Mouse (Mus musculus) layer of hippocampus, adult 8-10 months (tissue): ENCODE measurements around the gene Nup188. TPM values are rescaled to one million over a fixed set of nuclear protein-coding genes. Genes with fewer than 3 reads are reported as not detected.

ENCODE experiments used
- DNase-seq, 2 experiments: peaks; one replicate each; pipeline ENCODE4 v3.0.0; 2022; ENCODE audit warnings: low spot score in 2 of 2
- total RNA-seq, 4 experiments: library from RNA; stranded (reverse); gene quantifications; 2 replicates each; pipeline ENCODE4 v1.2.4; 2022

Gene Nup188
- total RNA-seq, 4 experiments from 2014 or later, result 18.6 to 22.4 (median 20.6) TPM

DNA sequence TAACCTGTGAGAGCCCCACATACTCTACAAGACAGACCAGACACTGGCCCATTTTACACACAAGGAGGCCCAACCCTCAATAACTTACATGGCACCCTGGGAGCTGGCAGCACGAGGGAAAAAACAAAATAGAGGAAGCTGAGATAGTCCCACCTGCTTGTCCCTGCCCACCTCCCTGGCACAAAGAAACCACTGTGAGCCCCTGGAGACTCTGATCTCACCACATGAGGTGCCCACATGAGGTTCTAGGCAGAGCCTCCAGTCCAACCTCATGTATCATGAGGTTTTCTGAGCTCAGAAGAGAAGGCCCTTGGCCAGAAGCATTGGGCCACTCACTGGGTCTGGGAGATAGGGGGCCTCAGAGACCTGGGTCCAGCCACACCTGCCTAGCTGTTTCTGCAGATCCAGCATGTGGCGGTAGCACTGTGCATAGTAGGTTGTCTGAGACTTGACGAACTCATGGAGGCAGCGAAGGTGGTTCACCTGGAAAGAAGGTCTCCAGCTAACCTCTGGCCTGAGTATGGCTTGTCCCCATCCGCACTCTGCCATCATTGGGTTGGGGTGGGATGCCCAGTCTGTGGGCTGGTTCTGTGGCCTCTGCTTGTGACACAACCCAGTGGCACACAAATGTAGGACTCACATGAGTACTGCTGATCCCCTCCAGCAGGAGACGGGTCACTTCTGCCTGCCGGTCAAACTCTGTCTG lies 59.9 kb downstream of the Nup188 start:
- DNase-seq, result no peak

DNA sequence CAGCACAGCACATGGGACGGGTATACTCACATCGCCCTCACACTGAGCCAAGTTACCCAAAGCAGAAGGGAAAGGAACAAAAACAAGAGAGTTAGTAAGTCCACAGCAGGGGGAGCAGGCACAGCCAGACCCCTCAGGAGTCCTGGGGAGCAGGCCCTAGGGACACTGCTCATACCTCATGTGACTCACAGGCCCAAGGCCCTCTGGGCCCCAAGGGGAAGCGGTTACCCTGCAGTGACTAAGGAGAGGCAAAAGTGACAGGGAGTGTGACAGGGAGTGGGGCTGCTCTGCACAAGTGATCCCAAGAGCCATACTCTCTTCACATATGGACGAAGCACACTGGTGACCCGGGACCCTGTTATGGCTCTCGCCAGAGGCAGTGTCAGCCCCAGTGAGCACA lies 63.0 kb downstream of the Nup188 start:
- no peak for DNase-seq

DNA sequence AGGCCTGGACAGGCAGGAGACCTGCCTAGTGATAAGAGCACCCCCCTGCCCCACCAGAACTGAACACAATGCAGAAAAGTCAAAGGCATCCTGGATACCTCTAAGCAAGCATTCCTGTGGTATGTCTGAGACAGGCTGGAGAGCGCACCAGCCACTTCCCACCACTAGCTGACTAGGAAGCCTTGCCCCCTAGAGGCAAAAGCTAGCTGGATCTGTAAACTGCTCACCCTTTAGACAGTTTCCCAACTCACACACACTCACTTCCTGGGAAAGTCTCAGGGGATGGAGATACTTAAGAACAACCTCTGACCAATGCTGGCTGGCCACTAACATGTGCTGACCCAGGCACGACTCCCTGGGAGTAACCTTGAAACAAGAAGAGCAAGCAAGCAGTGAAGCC lies 65.0 kb downstream of the Nup188 start:
- no peak for DNase-seq

DNA sequence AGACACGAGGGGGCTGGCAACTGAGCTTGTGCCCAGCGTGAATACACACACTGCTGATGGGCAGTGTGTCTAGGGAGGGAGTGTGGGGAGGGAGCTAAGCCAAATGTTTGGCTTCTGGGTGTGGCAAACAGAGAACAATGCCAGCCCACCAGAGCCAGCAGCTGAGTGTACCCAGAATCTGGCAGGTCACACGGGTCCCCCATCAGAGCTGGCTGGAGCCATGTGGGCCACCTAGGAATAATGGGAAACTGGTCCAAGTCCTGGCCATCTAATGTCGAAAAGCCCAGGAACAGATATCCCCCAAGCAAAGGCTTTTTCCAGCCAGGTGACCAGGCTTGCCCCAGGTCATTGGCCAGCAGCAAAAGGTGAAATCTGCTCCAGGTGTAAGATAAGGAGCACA lies 69.7 kb downstream of the Nup188 start:
- no peak for DNase-seq

DNA sequence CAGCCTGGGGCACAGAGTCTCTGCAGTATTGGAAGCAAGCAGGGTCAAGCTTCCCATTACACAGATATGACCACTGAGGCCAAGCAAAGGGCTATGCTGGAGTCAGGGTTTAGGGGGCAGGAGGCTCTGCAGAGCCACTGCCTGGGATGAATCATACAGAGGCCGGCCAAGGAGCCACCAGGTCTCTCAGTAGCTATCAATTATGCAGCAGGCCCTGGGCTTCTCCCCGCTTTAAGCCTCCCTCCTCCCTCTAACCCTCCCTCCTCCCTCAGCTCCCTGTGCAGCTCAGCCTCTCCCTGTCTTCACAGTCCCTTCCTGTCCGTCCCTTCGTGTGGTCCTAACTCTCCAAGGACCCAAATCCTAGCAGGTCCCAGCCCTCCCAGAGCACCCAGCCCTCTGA lies 70.1 kb downstream of the Nup188 start:
- no peak for DNase-seq

DNA sequence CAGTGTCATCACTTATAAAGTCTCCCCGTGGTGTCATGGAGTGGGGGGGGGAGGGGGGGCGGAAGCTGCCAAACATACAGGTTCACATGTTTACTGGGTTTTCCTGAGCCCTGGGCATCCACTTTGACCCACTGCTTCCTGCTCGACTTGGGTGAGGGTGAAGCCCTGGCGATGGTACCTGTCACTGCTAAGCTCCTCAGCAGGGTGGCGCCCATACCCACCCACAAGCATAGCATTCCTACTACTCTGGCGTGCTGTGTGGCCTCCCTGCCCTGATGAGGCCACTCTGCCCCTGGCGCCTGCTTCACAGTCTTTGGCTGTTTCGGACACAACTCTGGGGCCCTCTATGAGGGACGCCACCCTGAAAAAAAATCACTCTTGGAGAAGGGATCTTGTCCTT lies 70.7 kb downstream of the Nup188 start:
- DNase-seq, result no peak

DNA sequence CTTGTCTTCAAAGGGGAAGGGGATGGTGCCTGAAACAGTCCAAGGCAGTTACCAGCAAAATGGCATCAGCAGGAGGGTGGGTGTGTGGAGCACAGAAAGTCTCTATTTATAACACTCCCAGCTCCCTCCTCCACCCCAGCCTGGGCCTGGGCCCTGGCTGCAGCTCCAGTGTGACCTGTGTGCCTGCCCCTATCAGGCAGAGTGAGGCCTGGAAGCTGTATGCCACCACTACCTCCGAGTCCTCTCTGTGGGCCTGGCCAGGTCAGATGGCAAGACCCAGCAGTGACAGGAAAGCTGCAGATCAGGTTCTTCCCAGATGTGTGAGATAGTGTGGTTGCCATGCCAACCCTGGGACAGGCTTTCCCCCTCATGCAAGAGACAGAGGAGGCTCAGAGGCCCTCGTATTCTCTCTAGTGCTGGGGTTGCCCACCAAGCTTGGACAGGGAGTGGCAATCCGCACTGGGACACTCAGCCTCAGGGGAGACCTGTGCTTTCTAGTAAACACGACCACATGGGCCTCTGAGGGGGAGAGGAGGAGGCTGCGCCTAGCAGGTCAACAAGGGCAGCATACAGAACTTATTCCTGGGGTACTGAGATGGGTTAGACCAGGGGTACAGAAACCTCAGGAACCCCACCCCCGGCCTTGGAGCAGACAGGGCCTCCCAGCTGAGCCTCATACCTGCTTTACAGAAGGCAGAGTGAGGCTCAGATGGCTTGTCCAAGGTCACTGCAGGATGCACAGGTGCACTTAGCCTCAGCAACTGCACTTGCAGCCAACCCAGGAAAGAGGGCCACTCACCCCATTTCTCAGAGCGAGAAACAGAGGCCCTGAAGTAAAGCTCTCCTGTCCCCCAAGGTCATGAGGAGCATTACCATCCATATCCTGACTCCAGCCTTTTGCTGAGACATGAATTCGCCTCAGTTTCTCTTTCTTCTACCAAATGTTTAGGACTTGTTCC lies 71.6 kb downstream of the Nup188 start:
- no peak for DNase-seq

DNA sequence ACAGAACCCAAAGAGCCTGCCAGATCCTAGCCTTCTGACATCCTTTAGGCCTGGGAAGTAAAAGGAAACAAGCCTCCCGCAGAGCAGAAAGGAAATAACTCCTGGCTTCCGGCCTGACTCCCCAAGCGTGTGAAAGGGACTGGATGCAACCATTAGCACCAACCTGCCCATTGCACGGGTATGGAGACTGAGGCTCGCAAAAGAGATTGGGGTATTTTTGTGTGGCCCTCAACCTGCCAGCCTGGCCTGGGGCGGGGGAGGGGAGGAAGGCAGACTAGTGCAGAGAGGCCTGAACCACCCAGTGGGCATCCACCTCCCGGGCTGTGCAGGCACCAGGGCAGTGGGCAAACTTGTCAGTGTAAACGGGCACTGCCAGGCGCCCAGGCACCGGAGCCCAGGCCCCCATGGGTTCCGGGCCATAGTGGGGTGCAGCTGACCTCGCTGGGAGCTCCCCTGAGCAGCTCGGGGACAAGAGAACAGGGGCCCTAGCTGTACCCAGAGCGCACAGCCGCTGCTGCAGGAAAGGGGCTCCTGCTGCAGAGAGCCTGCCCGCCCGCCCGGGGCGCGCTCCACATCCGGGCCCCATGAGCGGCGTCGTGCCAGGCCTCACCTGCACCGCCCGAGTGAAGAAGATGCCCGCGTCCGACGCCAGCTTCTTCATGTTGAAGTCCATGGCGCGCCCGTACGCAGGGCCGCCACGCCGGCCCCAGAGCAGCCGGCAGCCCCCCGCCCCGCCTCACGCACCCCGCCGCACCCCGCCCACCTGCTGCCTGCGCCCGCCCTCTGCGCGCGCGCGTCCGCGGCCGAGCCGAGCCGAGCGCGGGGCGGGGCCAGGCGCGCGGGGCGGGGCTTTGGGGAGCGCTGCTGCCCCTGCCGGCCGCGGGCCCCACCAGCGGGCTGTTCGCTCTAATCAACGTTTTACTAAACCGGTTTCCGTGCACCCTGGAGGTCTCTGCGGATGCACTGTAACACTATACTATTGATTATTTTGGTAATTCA lies 72.6 kb downstream of the Nup188 start, which contains the start of gene Sh3glb2:
Gene Sh3glb2, minus strand, starts transcription at position 805 of the 999 bp plus-strand sequence.
- DNase-seq, result peak in 1 of 2 experiments; percentile 68

DNA sequence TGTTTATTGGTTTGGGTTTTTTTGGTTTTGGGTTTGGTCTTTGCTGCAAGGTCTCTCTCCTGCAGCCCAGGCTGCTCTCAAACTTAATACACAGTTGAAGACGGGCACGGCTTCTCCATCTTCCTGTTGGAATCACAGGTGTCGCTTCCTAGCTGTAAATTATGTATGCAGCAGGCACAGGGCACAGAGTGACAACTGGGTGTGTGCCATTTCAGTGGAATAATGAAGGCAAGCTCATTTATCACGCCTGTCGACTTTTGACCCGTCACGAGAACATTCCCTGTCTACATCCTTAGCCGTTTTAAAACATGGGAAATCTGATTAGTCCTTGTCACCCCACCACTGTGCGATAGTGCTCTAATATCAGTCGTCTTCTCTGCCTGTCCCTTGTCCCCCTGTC lies 74.4 kb downstream of the Nup188 start:
- DNase-seq, result no peak

DNA sequence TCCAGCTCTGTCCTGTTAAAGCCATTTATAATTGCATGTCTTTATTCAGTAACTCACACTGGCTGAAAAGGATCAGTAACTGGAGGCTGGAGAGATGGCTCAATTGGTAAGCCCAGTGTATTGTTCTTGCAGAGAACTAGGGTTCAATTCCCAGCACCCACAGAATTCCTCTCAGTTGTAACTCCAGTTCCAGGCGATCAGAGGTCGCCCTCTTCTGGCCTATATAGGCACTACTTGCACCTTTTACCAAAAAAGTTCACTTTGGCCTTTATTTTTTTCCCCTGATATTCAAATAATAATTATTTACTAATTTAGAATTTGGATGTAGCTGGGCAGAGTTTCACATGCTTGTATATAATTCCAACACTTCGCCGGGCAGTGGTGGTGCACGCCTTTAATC lies 76.7 kb downstream of the Nup188 start:
- no peak for DNase-seq

DNA sequence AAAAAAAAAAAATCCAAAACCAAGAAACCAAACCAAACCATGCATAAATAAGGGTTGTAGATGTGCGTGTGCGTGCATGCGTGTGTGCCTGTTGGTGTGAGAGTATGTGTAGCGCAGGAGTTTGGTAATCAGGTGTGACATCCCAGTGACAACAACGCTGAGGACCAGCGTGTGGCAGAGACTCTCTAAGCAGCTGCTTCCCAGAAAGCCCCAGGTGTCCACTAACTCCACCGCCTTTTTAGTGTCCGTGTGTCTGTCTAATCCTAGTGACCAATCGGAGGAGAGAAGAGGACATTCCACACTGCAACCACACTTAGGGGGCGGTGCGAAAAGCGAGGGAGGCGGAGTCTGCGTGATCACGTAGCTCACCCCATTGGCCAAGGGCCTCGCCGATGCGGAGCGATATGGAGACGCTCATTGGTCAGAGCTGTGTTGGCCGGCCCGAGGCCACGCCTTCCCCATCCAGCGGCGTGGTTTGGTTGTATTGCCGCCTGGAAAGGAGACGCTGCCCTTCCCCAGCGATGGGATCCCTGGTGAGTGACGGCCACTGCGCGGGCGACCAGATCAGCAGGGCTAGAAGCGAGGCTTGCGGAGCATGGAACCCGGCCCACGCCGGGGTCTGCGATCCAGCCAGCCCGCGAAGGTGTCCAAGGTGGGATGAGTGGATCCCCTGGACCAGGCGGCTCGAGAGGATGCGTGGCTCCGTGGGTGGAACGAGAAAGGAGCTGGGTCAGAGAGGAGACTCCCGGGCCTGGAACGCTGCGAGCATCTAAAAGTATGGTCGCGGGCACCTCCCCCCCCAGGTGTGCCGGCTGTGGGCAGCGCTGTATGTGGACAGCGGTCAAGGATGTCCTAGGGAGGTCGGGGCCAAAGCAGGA lies 77.8 kb downstream of the Nup188 start, which contains the start of gene Miga2:
Gene Miga2, plus strand, starts transcription at position 461 of the 878 bp plus-strand sequence.
- peak; percentile 99 for DNase-seq

DNA sequence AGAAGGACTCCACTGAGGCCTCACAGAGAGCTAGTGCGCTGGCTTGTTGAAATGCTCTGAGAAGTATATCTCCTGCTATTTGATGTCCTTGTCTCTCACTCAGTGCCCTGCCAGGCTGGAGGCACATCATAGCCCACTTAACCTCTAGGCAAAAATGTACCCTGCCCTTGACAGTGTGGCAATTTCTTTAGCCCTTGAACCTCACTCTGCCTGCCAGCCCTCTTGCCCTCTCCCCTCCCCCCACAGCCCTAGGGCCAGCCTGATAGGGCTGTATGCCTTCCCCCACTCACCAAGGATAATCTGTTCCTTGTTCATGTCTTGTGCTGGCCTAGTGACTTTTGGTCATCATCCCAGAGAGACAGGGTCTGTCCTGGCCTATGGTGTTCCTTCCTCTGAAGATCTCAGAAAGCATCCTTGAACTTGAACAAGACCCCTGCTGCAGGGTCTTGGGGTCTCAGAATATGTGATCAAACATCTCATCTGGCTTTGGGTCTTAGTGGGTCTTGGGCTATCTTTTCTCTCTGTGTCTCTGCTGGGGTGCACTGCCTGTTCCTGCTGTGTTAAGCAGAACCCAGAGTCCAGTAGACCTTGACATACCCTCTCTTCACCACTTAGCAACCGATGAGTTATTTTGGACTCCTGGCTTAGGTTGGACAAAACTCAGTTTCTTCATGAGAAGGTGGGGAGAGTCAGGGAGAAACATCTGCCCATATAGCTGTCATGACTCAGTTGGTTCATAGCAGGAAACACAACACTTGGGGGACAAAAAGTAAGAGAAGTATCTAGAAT lies 79.3 kb downstream of the Nup188 start:
- no peak for DNase-seq

DNA sequence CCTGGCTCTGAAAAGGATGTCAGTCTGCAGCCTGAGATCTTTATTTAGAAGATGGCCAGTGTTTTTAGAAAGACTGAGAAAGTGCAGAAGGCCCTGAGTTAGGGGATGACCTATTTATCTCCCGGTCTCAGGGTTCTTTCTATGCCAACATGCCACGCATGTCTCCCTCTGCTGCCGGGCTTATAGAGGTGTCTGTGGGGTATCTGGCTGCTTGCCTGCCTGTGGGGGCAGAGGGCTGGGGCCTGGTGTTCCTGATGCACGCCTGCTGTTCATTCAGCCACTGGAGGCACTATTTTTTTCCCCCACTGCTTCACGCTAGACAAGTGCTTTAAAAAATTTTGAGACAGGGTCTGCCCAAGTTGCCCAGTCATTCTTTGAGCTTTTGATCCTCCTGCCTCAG lies 80.0 kb downstream of the Nup188 start:
- DNase-seq, result no peak

DNA sequence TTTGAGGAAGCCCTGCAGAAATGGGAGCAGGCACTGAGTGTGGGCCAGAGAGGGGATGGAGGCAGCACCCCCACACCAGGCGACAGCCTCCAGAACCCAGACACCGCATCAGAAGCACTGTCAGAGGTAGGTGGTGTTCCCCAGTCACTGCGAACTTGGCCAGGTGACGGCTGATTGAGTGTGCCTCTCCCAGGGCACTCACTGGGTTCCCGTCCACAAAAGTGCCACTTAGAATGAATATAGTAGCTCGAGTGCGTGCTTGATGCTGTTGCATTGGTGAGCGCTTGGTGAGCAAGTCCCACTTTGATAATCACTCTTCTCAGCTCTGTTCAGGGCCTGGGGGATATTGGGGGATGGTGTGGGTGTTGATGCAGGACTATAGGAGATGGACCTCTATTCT lies 85.3 kb downstream of the Nup188 start:
- no peak for DNase-seq

DNA sequence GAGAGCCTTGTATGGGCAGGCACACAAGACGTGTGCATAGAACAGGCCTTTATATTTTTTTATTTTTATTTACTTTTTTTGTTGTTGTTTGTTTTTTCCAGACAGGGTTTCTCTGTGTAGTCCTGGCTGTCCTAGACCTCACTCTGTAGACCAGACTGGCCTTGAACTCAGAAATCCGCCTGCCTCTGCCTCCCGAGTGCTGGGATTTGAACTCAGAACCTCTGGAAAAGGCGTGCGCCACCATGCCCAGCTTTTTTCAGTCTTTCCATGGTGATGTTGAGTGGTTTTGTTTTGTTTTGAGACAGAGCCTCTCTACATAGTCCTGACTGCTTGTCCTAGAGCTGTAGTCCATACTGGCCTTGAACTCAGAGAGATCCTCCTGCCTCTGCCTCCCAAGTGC lies 86.5 kb downstream of the Nup188 start:
- DNase-seq, result no peak

DNA sequence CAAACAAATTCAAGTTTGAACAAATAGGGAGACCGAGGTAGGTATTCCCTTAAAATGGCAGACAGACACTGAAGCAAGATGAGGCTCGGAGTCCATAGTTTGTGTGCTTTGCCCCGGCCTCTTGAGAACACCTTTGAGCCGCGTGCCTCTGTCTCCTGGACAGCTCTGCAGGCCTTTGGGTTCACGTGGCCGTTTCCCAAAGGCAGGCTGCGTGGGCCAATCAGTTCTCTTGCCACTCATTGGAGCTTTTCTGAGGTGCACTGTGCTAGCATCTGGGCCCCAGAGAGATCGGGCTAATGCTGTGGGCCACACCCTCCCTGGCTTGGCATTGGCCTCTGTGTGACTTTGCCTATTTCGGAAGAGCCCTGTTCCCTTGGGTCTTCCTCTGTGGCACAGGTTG lies 89.7 kb downstream of the Nup188 start:
- no peak for DNase-seq

DNA sequence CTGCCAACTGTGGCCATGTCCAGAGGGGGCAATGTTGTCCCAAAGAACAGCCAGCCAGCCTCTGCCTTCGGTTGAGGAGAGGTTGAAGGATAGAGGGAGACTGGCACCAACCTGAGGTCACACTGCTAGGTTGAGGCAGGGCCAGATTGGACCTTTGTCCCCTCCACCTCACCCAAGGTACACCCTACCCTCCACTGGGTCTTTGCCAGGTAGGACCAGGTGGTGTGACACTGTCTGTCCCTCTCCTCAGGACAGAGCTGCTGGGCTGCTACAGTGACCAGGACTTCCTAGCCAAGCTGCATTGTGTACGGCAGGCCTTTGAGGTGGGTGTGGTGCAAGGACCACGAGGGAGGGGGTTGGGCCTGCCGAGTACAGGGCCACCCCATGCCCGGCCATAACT lies 91.5 kb downstream of the Nup188 start:
- no peak for DNase-seq

DNA sequence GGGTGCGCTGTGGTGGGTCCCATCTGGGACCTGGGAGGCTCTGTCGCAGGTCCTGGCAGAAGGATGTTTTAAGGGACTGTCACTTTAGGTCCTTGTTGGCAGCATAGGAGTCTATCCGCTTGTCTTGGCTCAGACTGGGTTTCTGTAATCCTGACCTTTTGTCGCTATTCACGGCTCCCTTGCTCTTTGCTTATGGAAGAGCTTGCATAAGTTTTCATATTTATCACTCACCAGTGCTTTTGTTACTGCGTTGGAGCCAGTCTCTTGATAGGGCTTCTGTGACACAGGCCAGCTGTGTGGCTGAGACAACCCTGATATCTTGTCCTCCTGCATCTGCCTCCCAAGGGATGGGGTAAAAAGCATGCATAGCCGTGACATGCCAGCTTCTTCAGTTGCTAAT lies 93.1 kb downstream of the Nup188 start:
- no peak for DNase-seq
